Mouse (Mus musculus) G1E (cell line): Measurements from ENCODE around the gene Gm16253.

ENCODE experiments used
- CTCF ChIP-seq: IDR thresholded peaks from 2 replicates; pipeline ENCODE4 v1.5.1; 2012; ENCODE audit warnings: low read depth, low read length, inconsistent platforms, mixed read lengths
- POLR2AphosphoS5 ChIP-seq: IDR thresholded peaks from 2 replicates; pipeline ENCODE4 v1.6.1; 2012; ENCODE audit warnings: low read depth, low read length, inconsistent platforms; ENCODE audit not compliant: insufficient replicate concordance
- TAL1 ChIP-seq: conservative IDR thresholded peaks from 2 replicates; pipeline ENCODE4 v1.6.1; 2012; ENCODE audit warnings: low read depth, low read length, inconsistent platforms, mixed read lengths

- TF ChIP-seq CTCF (no peak), TAL1 (no peak), POLR2AphosphoS5 (no peak)
Measured at GRCm38 (mm10) chr3:96593790-96594560, 17.2 kb downstream of the Gm16253 start, which contains the start of gene Polr3gl.
